Comparison of ENCODE assay signal across 7 mouse cellular contexts in genomic region chr1:171437264-171438013, GRCm38 (mm10). TPM values are rescaled to one million over a fixed set of nuclear protein-coding genes. Genes with fewer than 3 reads are reported as not detected.
DNase-seq lines count a peak whose midpoint lies in the region; ATAC-seq lines count a peak whose summit lies in the region.

F11r (plus strand) TSS chr1:171437535.

- peak; percentile 68 for DNase-seq in T-cell, adult 2 months (ENCODE audit: low spot score)
- DNase-seq in cerebellum, adult 11 months: peak; percentile 77
- peak; percentile 26 for DNase-seq in forebrain, embryonic 14.5 days (ENCODE audit: low spot score)
- DNase-seq in heart, postnatal 4 days: peak; percentile 90
- peak; percentile 80 for DNase-seq in limb, embryonic 11.5 days (ENCODE audit: low spot score)
- peak; percentile 91 for DNase-seq in midbrain, embryonic 11.5 days (ENCODE audit: low spot score, missing footprints)
- peak; percentile 73 to 80 for DNase-seq in spleen, postnatal 36 days (ENCODE audit: low spot score in 2 of 2)

- peak within 1 kb of the TSS; percentile 49 for H3K4me2 ChIP-seq in forebrain, embryonic 14.5 days (ENCODE audit: low read length)
- H3K4me2 ChIP-seq in limb, embryonic 11.5 days (ENCODE audit: low read depth, severe bottlenecking): peak within 1 kb of the TSS; percentile 53
- peak within 1 kb of the TSS; percentile 46 for H3K4me2 ChIP-seq in midbrain, embryonic 11.5 days

- peak; percentile 62 for ATAC-seq in forebrain, embryonic 14.5 days
- ATAC-seq in limb, embryonic 11.5 days (ENCODE audit: insufficient number of reproducible peaks, low FRiP score, low TSS enrichment, low read depth): peak; percentile 58
- peak; percentile 59; the same call in 1 of the 2 replicates for ATAC-seq in midbrain, embryonic 11.5 days (ENCODE audit: low FRiP score)

- under 1% methylated on average over 46 of the region's 46 CpGs for WGBS in forebrain, embryonic 14.5 days
- WGBS in limb, embryonic 11.5 days: under 1% methylated on average over 46 of the region's 46 CpGs
- 1% methylated on average over 46 of the region's 46 CpGs for WGBS in midbrain, embryonic 11.5 days

- H3K4me1 ChIP-seq in forebrain, embryonic 14.5 days (ENCODE audit: control insufficient read depth, insufficient read depth, low read length): no peaks in the 10 kb centered on the region
- H3K4me1 ChIP-seq in limb, embryonic 11.5 days (ENCODE audit: control insufficient read depth, insufficient read depth, low read length): no peaks in the 10 kb centered on the region; the same call in 1 of the 2 replicates
- peaks cover 9% of the 10 kb centered on the region; the same call in 1 of the 2 replicates for H3K4me1 ChIP-seq in midbrain, embryonic 11.5 days (ENCODE audit: control insufficient read depth, insufficient read depth, low read length)

- peak within 1 kb of the TSS; percentile 18; the same call in 1 of the 2 replicates for H3K9ac ChIP-seq in forebrain, embryonic 14.5 days (ENCODE audit: low read length)
- peak within 1 kb of the TSS; percentile 52 for H3K9ac ChIP-seq in limb, embryonic 11.5 days (ENCODE audit: low read length)
- peak within 1 kb of the TSS; percentile 47; the same call in 1 of the 2 replicates for H3K9ac ChIP-seq in midbrain, embryonic 11.5 days (ENCODE audit: low read length)

- no peaks in the 10 kb centered on the region for H3K9me3 ChIP-seq in forebrain, embryonic 14.5 days (replicated peaks; ENCODE audit: control insufficient read depth, low read length)
- H3K9me3 ChIP-seq in limb, embryonic 11.5 days (ENCODE audit: control insufficient read depth, low read length): no peaks in the 10 kb centered on the region
- H3K9me3 ChIP-seq in midbrain, embryonic 11.5 days (ENCODE audit: control insufficient read depth, low read length): no peaks in the 10 kb centered on the region

- no peak within 1 kb of the TSS for H3K27ac ChIP-seq in forebrain, embryonic 14.5 days (ENCODE audit: low read depth, low read length)
- H3K27ac ChIP-seq in limb, embryonic 11.5 days (replicated peaks; ENCODE audit: low read depth, low read length): no peak within 1 kb of the TSS
- H3K27ac ChIP-seq in midbrain, embryonic 11.5 days (ENCODE audit: low read depth, low read length): no peak within 1 kb of the TSS

- H3K36me3 ChIP-seq in forebrain, embryonic 14.5 days (ENCODE audit: control insufficient read depth, insufficient read depth, low read length): no peaks in the 10 kb centered on the region
- H3K36me3 ChIP-seq in limb, embryonic 11.5 days (ENCODE audit: control insufficient read depth, insufficient read depth, low read length): no peaks in the 10 kb centered on the region
- no peaks in the 10 kb centered on the region for H3K36me3 ChIP-seq in midbrain, embryonic 11.5 days (ENCODE audit: control insufficient read depth, insufficient read depth, low read length)

- H3K4me3 ChIP-seq in forebrain, embryonic 14.5 days (ENCODE audit: low read depth, low read length): peak within 1 kb of the TSS; percentile 27
- peak within 1 kb of the TSS; percentile 38 for H3K4me3 ChIP-seq in limb, embryonic 11.5 days (ENCODE audit: low read depth, low read length)
- peak within 1 kb of the TSS; percentile 27 for H3K4me3 ChIP-seq in midbrain, embryonic 11.5 days (ENCODE audit: low read depth, low read length)

- H3K27me3 ChIP-seq in forebrain, embryonic 14.5 days (replicated peaks; ENCODE audit: control insufficient read depth, insufficient read depth, low read length): peaks cover 15% of the 10 kb centered on the region; the same call in 1 of the 2 replicates
- peaks cover 9% of the 10 kb centered on the region; the same call in 1 of the 2 replicates for H3K27me3 ChIP-seq in limb, embryonic 11.5 days (ENCODE audit: control insufficient read depth, insufficient read depth, low read length)
- peaks cover 34% of the 10 kb centered on the region for H3K27me3 ChIP-seq in midbrain, embryonic 11.5 days (ENCODE audit: control insufficient read depth, insufficient read depth, low read length)

RNA-seq across cellular contexts. Expression of gene F11r, which starts in this region (rescaled TPM):
- polyA plus RNA-seq in forebrain, embryonic 14.5 days (2014; fragmentation: Nextera tagmentation; extraction: Ambion mirVana): 3.0 and 6.9 TPM in 2 replicates
- total RNA-seq in heart, postnatal 4 days (2021): 10 to 100 TPM; 57.1 to 58.1 TPM
- polyA plus RNA-seq in limb, embryonic 11.5 days (2014; fragmentation: Nextera tagmentation; extraction: Ambion mirVana): 26.7 and 28.4 TPM in 2 replicates
- 9.9 and 13.1 TPM in 2 replicates for polyA plus RNA-seq in midbrain, embryonic 11.5 days (2014; fragmentation: Nextera tagmentation; extraction: Ambion mirVana)

Comparison
In these comparisons a context has a peak if more than half of its experiments do, and no peak if none do; other contexts are left out.
1. DNase-seq: peak in every context shown above with its lines; median percentile 91 in midbrain, embryonic 11.5 days; 90 in heart, postnatal 4 days; 80 in limb, embryonic 11.5 days; 77 in cerebellum, adult 11 months; 76 in spleen, postnatal 36 days; 68 in T-cell, adult 2 months; 26 in forebrain, embryonic 14.5 days.